Mouse (Mus musculus) Patski (cell line): ENCODE results near the gene Glo1. TPM values are rescaled to one million over a fixed set of nuclear protein-coding genes. Genes with fewer than 3 reads are reported as not detected.

ENCODE experiments used
- ATAC-seq: fragments of 100-300 bp; one replicate; pipeline ENCODE4 v1.8.0; 2021
- CTCF ChIA-PET: fragments of 350-600 bp; sonication (Branson Sonifier 250); formaldehyde crosslinking; loops from one replicate; lab custom pipeline; 2022; ENCODE audit warnings: inconsistent platforms; lab: Charles Lee
- POLR2A ChIA-PET: fragments of 350-600 bp; sonication (Branson Sonifier 250); formaldehyde crosslinking; loops from one replicate; lab custom pipeline; 2022; ENCODE audit warnings: antibody characterized with exemption, inconsistent platforms; lab: Charles Lee
- DNase-seq: peaks from one replicate; pipeline ENCODE4 v3.0.0-alpha.2; 2011; ENCODE audit warnings: low read depth, low spot score
- H3K27me3 ChIP-seq: fragments of 371-371 bp; one replicate; pipeline ENCODE4 v1.5.1; 2021
- CTCF ChIP-seq: fragments of 100-300 bp; IDR thresholded peaks from one replicate; pipeline ENCODE4 v1.5.1; 2021
- in situ Hi-C: fragments of 300-500 bp; cut with MboI; formaldehyde crosslinking; loops from 3 replicates; pipeline ENCODE4 v1.11.1; 2018; ENCODE audit warnings: low pct_unique_long_range_greater_than_20kb, mixed read lengths
- polyA plus RNA-seq: library from polyadenylated mRNA; unstranded; gene quantifications from one replicate; pipeline ENCODE4 v1.2.3, GENCODE M21; 2021

Gene Glo1
- polyA plus RNA-seq, 1 experiment from 2014 or later, result 208 TPM

DNA sequence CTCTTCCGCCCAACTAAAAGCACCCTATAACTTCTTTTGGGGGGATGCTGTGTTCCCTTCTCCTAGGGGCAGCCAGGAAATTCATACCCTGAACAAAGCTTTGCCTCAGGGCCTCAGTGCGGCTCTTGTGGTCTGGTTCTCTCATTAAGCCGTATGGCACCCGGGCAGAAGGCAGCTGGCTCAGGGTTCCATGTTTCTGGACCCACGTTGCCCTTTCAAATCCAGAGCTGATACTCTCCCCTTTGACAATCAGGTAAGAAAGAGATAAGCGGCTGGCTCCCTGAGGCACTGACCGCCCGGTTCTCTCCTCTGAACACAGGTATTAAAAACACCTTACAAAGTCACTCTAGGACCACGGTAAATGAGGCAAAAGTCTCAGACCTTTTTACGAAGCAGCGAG lies 20.5 kb downstream of the Glo1 start:
- in situ Hi-C loops, result no loop called here
- ChIA-PET POLR2A (interaction anchor here (0.8 kb wide), 1 partner anchor 16 kb away, joined by 3 read pairs; no protein-coding TSS in a partner anchor), CTCF (no interaction called here)
- ATAC-seq, result no peak
- H3K27me3 ChIP-seq, result no peaks in the 10 kb centered on the region
- DNase-seq, result no peak
- no peak for TF ChIP-seq CTCF

DNA sequence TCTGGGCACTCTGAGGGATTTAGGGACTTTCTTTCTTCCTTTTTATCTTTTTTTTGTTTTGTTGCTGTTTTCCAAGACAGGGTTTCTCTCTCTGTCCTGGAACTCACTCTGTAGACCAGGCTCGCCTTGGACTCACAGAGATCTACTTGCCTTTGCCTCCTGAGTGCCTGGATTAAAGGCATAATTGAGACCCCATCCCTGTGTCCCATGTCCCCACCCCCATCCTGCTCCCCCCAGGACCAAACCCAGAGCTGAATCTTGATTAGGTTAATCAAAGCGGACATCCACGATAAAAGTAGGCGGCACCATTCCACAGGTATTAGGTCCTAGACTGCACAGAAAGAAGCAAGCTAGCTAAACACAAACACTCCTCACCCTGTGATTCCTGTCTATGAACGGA lies 21.7 kb downstream of the Glo1 start:
- in situ Hi-C loops, result no loop called here
- no peaks in the 10 kb centered on the region for H3K27me3 ChIP-seq
- ChIA-PET CTCF (interaction anchor here (1.1 kb wide), 1 partner anchor 27 kb away, joined by 3 read pairs; no protein-coding TSS in a partner anchor), POLR2A (no interaction called here)
- no peak for TF ChIP-seq CTCF
- DNase-seq (no peak), ATAC-seq (no peak)

DNA sequence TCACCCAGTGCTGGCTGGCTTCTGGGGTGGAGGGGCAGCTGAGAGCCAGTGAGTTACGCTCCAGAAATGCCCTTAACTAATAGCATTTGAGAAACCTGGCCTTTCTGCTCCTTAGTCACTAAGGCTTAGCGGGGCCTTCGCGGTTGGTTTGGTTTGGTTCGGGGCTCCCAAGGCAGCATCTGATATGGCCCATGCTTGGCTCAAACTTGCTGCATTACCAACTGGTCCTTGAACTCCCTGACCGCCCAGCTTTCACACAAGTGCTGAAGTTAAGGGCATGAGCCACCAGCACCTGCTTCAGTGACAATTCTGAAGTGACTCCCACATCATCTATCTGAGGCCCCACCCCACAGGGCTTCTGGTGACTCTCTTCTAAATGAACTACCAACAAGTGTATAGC lies 22.4 kb downstream of the Glo1 start:
- ATAC-seq (no peak), DNase-seq (no peak)
- POLR2A ChIA-PET, result no interaction called here
- in situ Hi-C loops, result no loop called here
- TF ChIP-seq CTCF, result no peak
- H3K27me3 ChIP-seq, result no peaks in the 10 kb centered on the region
- CTCF ChIA-PET, result no interaction called here

DNA sequence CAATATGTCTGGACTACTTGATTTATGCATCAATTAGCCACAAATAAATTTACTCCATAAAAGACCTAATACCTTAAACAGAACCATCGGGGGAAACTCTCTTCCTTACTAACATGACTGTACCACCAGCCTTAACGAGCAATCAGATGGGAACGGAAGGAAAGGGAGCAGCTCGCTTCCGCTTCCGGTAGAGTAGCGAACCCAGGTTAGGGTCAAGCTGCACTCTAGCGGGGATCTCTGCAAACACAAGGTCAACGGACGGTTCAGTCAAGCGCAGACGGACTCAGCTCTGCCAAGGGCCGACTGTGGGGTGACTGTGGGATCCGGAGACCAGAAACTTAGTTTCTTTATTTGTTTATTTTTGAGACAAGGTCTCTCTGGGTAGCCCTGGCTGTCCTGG lies 24.5 kb downstream of the Glo1 start:
- in situ Hi-C loops, result no loop called here
- TF ChIP-seq CTCF, result no peak
- POLR2A ChIA-PET, result interaction anchor here (0.7 kb wide), 1 partner anchor 369 kb away, joined by 4 read pairs; no protein-coding TSS in a partner anchor
- H3K27me3 ChIP-seq, result no peaks in the 10 kb centered on the region
- DNase-seq (no peak), ATAC-seq (no peak)
- CTCF ChIA-PET, result no interaction called here

DNA sequence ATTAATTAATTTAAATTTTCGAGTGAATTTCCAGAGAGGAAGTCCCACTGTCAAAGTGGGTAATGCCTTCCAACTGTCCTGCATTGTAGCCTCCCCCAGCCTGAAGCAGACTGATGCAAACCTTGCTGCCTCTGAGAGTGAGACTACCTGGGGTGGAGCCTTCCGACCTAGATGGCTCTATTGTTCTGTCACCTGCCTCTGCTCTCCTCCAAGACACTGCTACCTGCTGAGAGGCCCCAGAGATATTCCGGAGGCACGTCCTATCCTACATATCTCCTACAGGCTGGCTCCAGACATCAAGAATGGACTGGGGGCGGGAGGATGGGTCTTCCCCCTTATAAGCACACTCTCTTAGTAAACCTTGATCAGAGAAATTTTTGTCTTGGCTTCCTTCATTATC lies 28.4 kb downstream of the Glo1 start:
- POLR2A ChIA-PET, result no interaction called here
- no peak for TF ChIP-seq CTCF
- in situ Hi-C loops, result no loop called here
- DNase-seq, result no peak
- no peak for ATAC-seq
- CTCF ChIA-PET, result no interaction called here
- no peaks in the 10 kb centered on the region for H3K27me3 ChIP-seq

DNA sequence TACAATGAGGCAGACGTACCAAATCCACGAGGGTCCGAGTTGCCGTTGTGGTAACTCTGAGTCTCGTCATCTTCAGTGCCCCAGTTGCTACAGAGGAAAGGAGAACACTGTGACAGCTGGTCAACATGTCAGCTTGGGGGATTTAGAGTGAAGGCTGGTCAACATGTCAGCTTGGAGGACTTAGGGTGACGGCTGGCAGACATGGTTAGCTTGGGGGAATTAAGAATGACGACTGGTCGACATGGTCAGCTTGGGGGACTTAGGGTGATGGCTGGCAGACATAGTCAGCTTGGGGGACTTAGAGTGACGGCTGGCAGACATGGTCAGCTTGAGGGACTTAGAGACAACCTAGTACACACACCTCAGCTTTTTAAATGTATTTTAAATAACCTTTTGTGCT lies 28.9 kb downstream of the Glo1 start:
- no peak for TF ChIP-seq CTCF
- POLR2A ChIA-PET, result interaction anchor here (0.5 kb wide), 1 partner anchor 173 kb away, joined by 4 read pairs; no protein-coding TSS in a partner anchor
- DNase-seq (no peak), ATAC-seq (no peak)
- CTCF ChIA-PET, result no interaction called here
- H3K27me3 ChIP-seq, result no peaks in the 10 kb centered on the region
- in situ Hi-C loops, result no loop called here

DNA sequence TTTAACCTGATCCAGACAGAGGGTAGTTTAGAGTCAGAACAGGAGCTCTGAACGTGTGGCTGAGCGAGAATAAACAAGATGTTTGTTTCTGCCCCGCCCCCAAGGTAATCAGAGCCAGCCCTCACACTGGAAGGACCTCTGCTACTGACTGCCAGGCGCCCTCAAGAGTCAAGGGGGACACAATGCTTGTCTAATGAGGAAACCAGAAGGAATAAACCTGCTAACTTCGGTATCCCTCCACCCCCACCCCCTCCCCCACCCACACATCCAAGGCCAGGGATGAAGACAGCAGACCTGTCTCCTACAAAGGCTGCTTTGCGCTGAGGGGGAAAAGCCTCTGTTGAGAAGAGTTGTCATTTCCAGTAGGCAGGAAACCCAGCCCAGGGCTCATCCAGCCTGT lies 31.8 kb downstream of the Glo1 start:
- TF ChIP-seq CTCF, result no peak
- POLR2A ChIA-PET, result interaction anchor here (0.5 kb wide), 1 partner anchor 221 kb away, joined by 5 read pairs; no protein-coding TSS in a partner anchor
- DNase-seq (no peak), ATAC-seq (no peak)
- in situ Hi-C loops, result no loop called here
- CTCF ChIA-PET, result no interaction called here
- no peaks in the 10 kb centered on the region for H3K27me3 ChIP-seq

DNA sequence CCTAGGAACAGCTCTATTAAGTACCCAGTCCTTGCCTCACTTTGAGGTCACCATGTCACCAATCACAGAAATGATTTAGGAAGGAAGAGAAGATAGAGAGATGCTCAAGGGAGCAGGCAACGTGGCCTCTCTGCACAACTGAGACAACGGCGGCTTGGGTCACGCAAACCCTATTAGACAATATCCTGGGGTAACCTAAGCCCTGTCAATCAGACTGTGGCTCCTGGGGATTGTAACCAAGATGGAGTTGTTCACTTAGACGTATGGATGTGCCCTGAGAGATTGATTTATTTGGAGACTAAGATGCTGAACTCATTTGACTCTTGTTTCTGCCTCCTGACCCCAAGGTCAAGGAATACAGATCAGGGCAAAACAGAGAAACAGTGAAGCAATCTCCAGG lies 32.3 kb downstream of the Glo1 start:
- ChIA-PET CTCF (interaction anchor here (0.6 kb wide), 1 partner anchor 20 kb away, joined by 3 read pairs; no protein-coding TSS in a partner anchor), POLR2A (no interaction called here)
- no peak for ATAC-seq
- TF ChIP-seq CTCF, result no peak
- no peak for DNase-seq
- H3K27me3 ChIP-seq, result no peaks in the 10 kb centered on the region
- in situ Hi-C loops, result no loop called here

DNA sequence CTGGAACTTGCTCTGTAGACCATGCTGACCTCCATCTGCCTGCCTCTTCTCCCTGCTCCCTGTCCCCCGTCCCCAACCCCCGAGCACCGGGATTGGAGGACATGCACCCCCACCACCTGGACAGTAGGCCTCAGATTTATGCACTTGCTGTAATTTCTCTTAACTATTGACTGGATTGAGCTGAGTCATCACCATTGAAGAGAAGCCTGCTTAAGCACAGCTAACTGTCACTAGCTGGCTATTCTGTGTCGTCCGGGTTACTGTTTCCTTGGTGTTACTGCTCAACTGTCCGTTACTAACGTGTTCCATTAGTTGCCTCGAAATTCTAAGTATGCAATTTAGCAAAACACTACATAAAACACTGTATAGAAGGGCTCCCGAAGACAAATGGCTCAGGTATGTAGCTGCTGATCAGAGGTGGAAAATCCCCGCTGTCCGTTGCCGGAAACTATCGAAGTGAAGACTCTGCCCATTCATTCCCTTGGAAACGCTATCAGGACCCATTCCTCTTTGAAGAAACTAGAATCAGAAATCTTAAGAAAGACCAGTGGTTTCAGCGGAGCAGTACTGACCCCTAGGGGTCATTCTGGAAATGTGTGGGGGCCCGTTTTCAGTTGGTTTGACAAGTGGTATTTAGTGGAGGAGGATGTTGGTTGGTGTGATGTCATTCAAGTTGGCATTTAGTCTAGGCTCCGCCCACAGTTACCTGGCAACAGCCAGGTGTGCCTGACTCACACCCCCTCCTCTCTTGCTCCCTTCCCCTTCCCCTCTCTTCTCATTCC lies 36.1 kb downstream of the Glo1 start:
- ATAC-seq, result peak; percentile 92
- no peaks in the 10 kb centered on the region for H3K27me3 ChIP-seq
- ChIA-PET CTCF (interaction anchor here (0.8 to 3.1 kb wide), 8 partner anchors 9 to 129 kb away, joined by 3 to 17 read pairs (median 3); no protein-coding TSS in a partner anchor), POLR2A (interaction anchor here (0.7 to 1.2 kb wide), 2 partner anchors 15 to 31 kb away, joined by 3 read pairs; no protein-coding TSS in a partner anchor)
- peak; percentile 97 for TF ChIP-seq CTCF
- peak; percentile 83 for DNase-seq
- in situ Hi-C loops, result no loop called here

DNA sequence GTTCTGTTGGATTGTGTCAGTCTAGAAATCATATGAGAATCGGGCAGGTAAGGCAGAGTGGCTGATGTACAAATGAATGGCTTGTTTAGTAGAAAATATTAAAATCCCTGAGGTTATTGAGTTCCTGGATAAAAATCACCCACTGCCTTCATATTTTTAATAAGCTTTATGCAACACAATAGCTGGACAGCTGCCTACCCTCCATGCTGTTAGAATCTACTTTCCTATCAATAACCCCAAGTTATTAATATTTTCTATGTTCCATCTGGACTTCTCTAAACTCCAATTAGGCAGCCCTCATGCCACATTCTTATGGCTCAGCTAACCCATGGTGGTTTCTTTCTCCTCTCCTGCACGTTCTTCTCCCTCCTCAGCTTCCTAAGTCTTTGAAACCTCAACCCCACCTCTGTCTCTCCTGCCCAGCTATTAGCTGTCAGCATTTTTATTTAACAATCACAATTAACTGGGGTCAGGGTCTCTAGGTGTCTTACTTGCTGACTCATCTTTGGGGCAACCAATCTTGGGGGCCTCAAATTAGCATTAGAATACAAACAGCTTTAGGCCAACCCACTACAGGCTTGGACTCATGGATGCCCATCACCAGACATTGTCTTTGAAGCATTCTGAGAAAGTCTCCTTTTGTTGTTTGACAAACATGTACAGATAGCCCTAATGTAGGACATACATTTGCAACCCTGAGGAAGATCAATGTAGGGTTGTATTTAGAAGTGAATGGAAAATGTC lies 43.2 kb downstream of the Glo1 start:
- in situ Hi-C loops, result loop anchor here (10.0 kb wide), 1 partner anchor 469 kb away; no protein-coding TSS in a partner anchor
- TF ChIP-seq CTCF, result no peak
- DNase-seq, result no peak
- ChIA-PET POLR2A (no interaction called here), CTCF (interaction anchor here (1.2 to 1.6 kb wide), 4 partner anchors 9 to 24 kb away, joined by 3 to 6 read pairs (median 4); no protein-coding TSS in a partner anchor)
- ATAC-seq, result no peak
- no peaks in the 10 kb centered on the region for H3K27me3 ChIP-seq
